Mouse (Mus musculus) inflammation-experienced regulatory T-cells, adult 6 months (primary cell): ENCODE measurements around the gene Bcar3. TPM values are rescaled to one million over a fixed set of nuclear protein-coding genes. Genes with fewer than 3 reads are reported as not detected.
"Not testable (repeated sequence)": the region's sequence is repeated elsewhere in the genome, so short reads cannot be mapped to it uniquely, and the experiment has no call there.

Experiments used
- ATAC-seq: one replicate; pipeline ENCODE4 v1.8.0; 2017
- polyA plus RNA-seq, 3 experiments: library from polyadenylated mRNA; unstranded; fragments of 100-300 nt; shearing (Covaris generic); gene quantifications; one replicate each; pipeline ENCODE4 v1.2.1; 2017

Bcar3 gene
- under 1 TPM in 1 of 3 experiments, not detected in 2; 0.58 TPM for polyA plus RNA-seq

DNA sequence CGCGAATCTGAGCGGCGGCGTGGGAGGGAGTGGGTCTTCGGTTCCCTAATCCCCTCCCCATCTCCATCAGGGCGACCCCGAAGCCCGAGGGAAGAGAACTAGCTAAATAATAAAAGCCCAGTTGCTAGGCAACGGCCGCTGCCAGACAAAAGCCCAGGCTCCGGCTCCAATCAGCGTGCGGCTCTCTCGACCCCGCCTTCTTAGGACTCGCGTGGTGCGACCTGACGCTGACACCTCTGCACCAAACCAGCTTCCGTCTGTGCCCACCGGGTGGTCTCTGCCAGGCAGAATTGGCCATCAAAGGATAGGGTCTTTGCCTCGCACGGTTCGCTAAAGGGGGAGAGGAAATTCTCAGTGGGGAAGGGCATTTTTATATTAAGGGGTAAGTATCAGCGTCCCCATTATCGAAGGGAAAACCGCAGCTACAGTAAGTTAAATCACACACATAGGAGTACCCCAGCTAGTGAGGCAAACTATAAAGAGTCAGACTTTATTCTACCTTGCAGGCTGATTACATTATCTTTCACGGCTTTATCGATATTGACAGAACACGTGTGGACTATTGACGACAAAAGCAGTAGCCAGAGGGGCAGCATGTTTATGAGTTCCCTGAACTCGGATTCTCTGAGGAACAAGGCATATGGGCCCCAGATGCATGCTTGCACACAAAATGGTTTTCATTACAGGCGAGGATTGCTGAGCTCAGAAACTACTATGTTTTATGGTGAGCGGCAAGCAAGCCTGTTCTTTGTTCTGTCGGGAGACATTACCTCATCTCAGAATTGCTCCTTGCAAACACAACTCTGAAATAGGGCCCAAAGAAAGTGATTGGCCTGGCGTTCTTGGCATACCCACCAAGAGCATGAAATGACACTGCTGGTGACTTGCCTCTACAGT, at the start of gene Bcar3:
Bcar3 (plus strand) TSS at position 183 of the 897 bp plus-strand sequence.
- peak; percentile 78 for ATAC-seq

DNA sequence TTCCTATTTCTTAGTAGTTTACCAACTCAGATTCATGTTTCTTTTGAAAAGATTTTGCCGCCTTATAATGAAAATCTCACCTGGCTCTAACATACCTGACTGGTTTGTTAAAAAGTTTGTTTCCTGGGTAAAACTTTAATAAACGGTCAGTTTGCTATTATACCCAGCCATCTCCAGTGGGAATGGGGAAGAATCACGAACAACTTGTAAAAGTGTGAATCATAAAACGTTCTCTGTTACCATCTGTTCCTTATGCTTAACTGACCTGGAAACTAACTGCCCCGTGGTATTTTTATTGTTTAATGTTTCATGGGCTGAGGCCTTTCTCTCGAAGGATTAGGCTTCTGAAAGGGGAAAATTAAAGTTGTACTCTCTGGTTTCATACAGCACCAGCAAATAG, 49.2 kb upstream of the Bcar3 start:
- ATAC-seq, result no peak

DNA sequence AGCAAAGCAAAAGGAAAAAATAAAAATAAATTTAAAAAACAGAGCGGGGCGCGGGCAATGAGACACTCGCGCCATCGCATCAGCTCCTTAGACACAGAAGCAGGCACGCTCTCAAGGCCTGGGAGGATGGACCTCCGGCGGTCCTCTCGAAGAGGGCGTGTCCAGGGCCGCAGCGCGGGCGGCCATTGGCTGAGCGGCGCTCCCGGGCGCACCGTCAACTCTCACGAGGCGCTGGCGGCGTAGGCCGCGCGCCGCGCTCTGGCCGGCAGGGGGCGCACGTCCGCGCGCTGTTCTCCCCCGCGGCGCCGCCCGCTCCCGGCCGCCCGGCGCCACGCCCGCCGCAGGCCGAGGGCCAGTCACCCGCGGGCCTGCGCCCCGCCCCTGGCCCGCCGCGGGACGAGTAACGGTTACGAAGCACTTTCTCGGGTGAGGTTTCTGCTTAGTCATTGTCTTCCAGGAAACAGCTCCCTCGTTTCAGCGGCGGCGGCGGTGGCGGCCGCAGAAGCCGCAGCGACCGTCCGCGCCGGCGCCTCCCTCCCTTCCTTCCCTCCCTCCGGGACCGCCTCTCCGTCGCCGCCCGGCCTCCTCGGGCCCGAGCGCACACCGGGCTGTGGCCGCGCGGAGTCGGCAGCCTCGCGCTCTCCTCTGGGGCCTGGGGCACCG, 48.6 kb upstream of the Bcar3 start, which contains the start of gene Gclm:
Gclm (plus strand) TSS at position 343 of the 663 bp plus-strand sequence.
- peak; percentile 99 for ATAC-seq

DNA sequence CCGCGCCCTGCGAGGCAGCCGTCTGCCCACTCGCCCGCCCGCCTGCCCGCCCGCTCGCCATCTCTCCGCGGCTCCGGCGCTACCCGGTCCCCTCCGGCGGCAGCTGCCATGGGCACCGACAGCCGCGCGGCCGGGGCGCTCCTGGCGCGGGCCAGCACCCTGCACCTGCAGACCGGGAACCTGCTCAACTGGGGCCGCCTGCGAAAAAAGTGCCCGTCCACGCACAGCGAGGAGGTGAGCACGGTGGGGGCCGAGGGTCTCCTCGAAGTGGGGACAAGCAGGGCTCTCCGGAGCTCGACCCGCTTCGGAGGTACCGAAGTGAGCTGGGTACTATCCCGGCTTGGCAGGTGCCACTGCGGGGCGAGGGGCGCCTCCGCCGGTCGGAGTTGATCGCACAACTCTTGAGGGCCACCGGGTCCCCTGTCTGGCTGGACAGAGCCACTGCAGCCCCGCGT, 48.0 kb upstream of the Bcar3 start:
- peak; percentile 21 for ATAC-seq

DNA sequence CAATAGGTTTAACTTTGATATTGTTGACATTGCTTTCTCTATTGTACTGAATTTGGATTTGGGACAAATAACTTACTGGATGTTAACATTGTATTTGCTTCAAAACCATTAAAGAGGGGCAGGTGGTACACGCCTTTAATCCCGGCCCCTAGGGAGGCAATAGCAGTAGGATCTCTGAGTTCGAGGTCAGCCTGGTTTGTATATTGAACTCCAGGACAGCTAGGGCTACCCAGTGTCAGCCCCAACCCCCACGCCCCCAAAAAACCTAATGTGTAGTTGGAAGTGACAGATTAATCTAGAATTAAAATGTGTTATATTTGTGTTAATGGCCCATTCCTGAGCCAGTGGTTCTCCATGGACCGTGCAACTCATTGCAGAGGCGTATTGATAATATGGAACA, 47.5 kb upstream of the Bcar3 start:
- no peak for ATAC-seq

DNA sequence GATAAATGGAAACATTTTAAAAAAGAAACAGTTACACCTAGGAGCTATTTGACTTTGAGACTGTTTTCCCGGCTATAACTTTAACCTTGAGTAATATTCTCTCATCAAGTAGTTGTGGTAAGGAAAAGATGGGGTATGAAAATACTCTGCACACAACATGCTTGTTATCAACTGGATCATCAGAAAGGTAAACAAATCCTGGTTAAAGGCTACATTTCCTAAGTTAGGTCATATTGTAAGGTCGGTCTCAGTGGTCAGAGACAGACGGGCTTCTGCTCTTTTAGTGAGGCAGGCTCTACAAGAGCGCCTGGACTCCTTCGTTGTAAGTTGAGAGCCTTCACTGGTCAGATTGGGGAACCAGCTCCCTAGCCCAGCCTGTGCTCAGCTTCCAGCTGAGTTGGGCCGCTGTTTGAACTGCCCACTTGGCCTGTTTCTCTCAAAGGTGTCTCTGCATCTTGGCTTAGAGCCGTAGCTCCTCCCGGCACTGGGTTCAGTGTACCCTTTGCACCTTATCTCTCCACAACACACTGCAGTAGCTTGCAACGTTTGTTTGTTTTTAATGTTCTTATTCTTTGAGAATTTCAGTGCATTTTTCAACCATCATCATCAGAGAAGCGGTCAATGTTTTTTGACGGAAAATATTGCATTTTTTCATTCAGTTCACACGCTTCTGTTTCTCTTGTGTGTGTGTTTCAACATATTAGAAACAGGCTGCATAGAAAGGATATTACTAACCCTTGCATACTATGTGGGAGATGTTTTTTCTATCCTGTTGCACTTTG, 46.8 kb upstream of the Bcar3 start:
- ATAC-seq, result no peak

DNA sequence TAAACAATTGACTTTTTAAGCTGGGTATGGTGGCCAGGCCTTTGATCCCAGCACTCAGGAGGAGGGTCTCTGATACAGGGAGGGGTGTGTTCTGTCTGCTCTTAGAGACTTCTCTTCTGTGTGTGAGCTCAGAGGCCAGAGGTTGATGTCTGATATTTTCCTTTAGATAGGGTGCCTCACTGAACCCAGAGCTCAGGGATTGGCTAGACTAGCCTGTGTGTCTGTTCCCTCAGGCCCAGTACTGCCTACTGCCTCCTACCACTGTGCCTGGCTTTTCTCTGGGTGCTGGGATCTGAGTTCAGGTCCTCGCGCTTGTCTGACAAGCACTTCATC, 46.2 kb upstream of the Bcar3 start:
- ATAC-seq, result no peak

DNA sequence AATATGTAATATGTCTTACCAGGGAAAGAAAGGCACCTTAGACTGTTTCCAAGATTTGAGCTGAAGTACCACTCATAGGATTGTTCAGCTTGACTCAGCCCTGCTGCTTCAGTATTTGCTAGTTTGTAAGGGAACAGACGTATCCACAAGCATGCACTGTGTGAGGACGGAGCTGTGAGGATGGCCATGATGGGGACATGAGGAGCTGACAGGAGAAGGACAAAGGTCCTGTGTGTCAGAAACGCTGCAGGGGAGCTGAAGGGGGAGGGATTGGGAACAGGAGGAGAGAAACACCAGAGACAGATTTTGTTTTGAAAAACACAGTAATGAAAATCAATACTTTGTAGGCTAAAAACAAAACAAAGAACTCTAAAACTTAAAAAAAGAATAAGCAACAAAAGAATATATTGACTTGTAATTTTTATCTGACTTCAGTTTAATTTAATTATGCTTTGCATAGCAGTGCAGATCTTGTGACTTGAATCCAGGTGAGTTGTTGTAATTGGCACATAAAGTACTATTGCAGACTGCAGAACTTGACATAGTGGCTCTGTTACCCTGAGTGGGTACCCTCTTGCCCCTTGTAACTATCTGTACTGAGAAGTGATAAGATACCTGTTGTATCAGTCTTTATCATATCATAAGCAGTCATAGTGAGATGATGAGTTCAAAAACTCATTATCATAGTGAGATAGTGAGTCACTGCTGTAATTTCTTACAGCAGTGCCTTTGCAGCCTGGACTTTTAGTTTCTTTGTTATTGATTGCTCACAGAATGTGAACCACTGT, 41.3 kb upstream of the Bcar3 start:
- no peak for ATAC-seq

DNA sequence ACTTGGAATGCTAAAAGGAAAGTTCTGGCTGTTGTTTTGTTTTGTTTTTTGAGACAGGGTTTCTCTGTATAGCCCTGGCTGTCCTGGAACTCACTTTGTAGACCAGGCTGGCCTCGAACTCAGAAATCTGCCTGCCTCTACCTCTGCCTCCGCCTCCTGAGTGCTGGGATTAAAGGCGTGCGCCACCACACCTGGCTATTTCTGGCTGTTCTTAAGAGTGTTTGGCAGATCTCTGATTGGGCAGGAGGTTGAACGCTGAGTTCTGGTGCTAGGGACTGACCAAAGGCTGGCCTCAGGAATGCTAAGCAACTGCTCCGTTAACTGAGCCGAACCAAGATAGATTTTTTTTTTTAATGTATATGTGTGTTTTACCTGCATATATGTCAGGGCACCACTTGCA, 39.9 kb upstream of the Bcar3 start:
- ATAC-seq, result not testable (repeated sequence)

DNA sequence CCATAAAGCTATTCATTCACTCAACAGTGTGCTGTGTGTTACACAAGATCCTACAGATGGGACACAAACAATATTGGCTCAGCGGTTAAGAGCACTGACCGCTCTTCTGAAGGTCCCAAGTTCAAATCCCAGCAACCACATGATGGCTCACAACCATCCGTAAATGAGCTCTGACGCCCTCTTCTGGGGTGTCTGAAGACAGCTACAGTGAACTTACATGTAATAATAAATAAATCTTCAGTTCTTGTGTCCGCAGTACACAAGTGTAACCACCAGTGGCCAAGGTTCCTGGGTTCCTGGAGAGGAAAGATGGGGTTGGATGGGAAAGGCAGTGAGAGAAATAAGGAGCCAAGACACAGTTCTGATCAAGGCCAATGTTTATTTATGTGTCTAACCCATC, 23.9 kb upstream of the Bcar3 start:
- ATAC-seq, result no peak

DNA sequence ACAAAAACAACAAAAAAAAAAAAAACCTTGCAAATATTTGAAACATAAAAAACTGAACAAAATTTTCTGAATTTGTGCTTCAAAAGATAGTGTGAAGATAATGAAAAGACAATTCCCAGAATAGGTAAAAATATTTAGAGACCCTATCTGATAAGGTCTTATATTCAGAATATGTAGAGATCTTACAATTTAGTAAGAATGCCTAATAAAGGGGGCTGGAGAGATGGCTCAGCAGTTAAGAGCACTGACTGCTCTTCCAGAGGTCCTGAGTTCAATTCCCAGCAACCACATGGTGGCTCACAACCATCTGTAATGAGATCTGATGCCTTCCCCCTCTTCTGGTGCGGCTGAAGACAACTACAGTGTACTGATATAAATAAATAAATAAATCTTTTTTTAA, 21.4 kb upstream of the Bcar3 start:
- ATAC-seq, result not testable (repeated sequence)

DNA sequence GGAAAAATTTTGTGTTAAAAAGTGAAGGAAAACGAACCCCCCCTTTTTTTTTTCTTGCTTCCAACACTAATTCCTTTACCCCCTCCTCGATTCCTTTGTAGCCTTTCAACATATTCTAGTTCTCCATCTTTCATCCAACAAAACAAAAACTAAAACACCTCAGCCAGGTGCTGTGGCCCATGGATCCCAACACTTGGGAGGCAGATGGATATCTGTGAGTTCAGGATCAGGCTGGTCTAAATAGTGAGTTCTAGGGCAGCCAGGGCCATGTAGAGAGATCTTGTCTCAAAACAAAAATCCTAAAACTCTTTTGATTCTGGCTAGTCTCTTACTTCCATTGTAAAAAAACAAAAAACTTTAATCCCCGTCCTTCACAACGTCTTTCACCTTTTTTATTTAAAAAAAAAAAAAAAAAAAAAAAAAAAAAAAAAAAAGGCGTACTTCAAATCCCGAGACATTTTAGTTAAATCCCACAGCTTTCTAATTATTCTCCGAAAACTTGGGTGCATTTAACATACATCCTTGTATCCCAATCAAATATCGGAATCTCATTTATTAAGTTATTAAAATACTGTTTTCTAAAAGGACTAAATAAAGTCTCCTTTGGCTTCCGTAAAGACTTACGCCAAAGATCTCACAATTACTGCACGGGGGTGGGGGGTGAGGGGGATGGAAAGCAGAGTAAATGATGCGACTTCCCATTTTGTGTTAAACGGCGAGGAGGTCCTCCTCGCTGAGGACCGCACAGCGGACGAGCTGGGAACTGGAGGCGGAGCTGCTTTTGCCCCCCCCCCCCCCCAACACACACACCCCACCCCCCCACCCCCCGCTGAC, 20.3 kb upstream of the Bcar3 start:
- ATAC-seq, result peak; percentile 77

DNA sequence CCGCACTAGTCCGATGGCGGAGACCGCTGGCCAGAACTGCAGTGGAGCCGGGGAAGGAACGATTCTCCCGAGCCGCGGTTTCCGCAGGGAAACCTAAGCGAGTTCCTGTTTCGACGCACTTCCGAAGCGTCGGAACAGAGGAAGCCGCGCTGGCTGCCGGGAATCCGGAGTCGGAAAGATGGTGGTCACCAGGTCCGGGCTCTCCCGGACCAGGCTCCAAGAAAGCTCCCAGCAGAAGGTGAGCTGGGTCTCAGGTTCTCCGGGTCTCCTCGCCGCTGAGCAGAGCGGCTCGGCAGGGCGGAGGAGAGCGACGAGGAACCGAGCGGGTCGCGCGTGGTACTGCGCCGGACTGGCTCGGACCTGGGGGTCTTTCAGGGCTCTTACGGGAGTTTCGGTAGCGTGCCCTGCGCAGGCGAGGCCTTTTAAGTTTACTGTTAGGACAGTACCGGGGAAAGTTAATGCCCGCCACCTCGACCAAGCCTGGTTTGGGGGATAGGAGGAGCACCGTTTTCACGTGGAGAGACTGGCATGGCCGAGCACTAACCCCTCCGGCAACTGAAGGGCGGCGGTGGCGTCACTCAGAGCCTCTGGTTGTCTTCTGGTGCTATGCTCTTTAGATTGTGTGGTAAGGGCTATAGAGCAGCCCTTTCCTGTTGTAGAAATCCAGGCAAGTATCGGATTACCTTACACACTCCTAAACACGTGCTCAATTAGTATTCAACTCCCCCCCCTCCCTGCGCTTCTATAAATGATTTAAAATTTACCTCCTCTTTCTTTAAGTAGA, 19.5 kb upstream of the Bcar3 start, which contains the start of gene Dnttip2:
Dnttip2 (plus strand) TSS at position 148 of the 784 bp plus-strand sequence.
- peak; percentile 86 for ATAC-seq

DNA sequence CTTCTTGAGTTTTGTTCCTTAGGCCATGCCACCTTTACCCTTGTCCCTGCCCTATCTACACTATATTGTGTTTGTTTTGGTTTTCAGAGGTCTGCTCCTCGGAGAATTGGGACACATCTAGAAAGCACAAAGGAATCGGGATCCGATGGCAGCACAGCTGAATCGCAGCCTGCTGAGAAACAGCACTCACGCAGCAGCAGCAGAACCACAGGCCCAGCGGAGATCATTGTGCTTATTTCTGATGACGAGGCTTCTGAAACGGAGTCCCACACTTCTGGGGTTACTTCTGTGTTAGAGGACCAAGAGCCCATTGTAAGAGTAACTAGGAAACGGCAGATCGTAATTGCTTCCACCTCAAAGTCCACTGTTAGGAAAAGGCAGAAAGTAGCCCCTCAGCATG, 18.8 kb upstream of the Bcar3 start:
- no peak for ATAC-seq

DNA sequence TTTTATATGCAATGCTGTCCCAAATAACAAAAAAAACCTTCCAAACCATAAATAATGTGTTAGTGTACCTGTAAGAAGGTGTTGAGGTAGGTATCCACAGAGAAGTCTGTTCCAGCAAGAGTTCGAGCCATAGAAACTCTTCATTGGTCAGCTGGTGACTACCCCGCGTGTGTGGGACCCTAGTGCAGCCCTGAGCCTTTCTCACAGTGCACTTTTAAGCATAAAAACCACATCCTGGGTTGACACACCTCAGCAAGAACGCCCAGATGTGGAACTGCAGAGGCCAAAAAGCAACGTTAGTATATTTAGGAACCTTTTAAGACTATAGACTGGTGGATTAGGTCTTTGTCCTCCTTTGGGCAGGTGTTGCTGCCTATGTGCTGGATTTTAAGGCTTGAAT, 6.7 kb upstream of the Bcar3 start:
- ATAC-seq, result peak; percentile 87

DNA sequence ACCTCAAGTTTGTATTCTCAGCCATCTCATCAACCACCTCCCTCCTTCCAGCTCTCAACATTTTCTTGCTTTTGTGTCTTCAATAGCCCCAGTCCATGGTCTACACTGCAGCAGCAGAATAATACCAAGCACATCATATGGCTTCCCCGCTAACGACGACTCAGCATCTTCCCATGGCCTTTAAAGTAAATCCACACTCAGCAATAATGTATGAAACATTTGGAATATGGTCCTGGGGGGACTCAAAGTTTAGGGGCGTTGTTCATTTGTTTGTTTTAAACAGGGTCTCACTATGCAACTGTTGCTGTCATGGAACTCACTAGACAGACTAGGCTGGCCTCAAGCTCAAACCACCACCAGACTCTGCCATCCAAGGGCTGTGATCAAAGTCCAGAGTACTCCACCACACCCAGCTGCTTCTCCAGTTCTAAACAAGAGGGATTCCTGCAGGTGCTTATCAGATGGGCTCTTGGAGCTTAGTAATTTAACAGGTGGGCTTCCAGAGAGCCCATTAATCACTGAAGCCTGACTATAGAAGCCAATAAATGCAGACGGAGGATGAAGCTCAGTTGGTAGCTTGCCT, 5.2 kb upstream of the Bcar3 start:
- ATAC-seq, result no peak

DNA sequence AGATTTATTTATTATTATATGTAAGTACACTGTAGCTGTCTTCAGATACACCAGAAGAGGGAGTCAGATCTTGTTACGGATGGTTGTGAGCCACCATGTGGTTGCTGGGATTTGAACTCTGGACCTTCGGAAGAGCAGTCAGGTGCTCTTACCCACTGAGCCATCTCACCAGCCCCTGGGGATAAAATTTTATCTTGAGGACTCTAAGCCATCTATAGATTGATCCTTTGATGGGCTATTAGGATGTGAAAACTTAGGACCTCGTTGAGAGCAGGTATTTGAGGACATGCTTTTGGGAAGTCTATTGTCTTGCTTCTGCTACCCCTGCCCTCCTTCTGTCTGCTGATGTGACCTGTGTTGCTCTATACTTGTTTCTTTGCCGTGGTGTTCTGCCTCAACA, 4.6 kb upstream of the Bcar3 start:
- not testable (repeated sequence) for ATAC-seq

DNA sequence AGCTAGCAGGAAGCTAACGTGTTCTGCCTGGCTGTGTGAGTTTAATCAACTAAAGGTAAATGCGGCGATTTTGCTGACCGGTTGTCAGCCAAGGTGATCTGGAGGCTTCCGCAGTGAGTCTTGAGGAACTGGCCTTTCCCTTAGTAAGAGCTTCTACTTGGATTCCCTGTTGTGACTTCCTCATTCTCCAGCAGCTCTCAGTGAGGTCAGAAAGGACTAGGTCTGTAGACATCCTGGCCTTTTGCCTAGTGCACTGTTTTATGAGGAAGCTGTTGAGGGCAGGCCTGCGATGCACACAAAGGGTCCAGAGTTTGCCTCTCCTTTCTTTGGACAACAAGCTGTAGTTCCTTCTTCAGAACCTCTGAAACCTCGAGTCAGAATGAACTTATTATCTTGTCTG, 3.2 kb upstream of the Bcar3 start:
- ATAC-seq, result no peak

DNA sequence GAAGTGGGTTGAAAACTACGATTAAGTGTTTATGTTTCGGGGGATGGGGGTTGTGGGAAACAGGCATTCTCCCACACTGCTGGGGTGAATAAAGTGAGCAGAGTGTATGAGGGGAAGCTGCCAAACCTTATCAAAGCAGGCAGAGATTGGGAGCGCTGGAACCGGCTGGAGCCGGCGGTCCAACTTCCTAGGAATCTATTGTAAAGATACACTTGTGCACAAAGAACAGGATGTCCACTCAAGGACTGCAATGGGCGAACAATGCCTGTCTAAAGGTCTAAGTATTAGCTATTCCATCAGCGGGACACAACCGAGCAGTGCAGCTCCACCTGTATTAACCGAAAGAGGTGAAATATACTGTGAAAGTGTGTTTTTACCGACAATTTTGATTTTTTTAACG, 2.1 kb upstream of the Bcar3 start:
- no peak for ATAC-seq
